Mouse (Mus musculus) neural tube, embryonic 11.5 days (tissue): ENCODE data around the gene Stil. TPM values are rescaled to one million over a fixed set of nuclear protein-coding genes. Genes with fewer than 3 reads are reported as not detected.

Source experiments
- polyA plus RNA-seq: library from polyadenylated mRNA; unstranded; fragments of >200 nt; fragmentation: Nextera tagmentation; extraction: Ambion mirVana; gene quantifications from 2 replicates; pipeline ENCODE4 v1.2.1, GENCODE M21; 2014

Stil gene
- polyA plus RNA-seq, 1 experiment from 2014 or later, result 18.9 TPM

Other genes starting within 250 kb of the Stil start
- gene Gm12830, start 178.4 kb upstream of the Stil start, polyA plus RNA-seq, result not detected in 2 replicates
- gene Foxd2, start 91.3 kb upstream of the Stil start, polyA plus RNA-seq, result 0.53 and 1.2 TPM in 2 replicates
- gene Foxe3, start 74.1 kb upstream of the Stil start, polyA plus RNA-seq, result not detected in 2 replicates
- gene Cmpk1, start 12.9 kb upstream of the Stil start, polyA plus RNA-seq, result 141 and 150 TPM in 2 replicates
- gene Tal1, start 56.3 kb downstream of the Stil start, polyA plus RNA-seq, result 6.7 and 7.5 TPM in 2 replicates
- 9.7 and 14.7 TPM in 2 replicates for gene Pdzk1ip1, start 88.5 kb downstream of the Stil start, polyA plus RNA-seq
- gene Cyp4x1, start 134.1 kb downstream of the Stil start, polyA plus RNA-seq, result 1.2 and 2.3 TPM in 2 replicates
- not detected in 2 replicates for gene Cyp4a29, start 241.9 kb downstream of the Stil start, polyA plus RNA-seq